Mouse (Mus musculus) thymus, adult 2 months (tissue): ENCODE results near the gene Ccdc12. TPM values are rescaled to one million over a fixed set of nuclear protein-coding genes. Genes with fewer than 3 reads are reported as not detected.

Experiments
- DNase-seq: peaks from one replicate; pipeline ENCODE4 v3.0.0; 2021
- H3K27ac ChIP-seq: fragments of 200-500 bp; 2 replicates; pipeline ENCODE4 v1.5.1; 2012; ENCODE audit warnings: low read length, control low read depth; ENCODE audit not compliant: control insufficient read depth, insufficient read depth
- H3K27me3 ChIP-seq: fragments of 200-500 bp; 2 replicates; pipeline ENCODE4 v1.6.1; 2012; ENCODE audit warnings: mild to moderate bottlenecking, low read length, moderate library complexity, mixed read lengths; ENCODE audit not compliant: control insufficient read depth, insufficient read depth
- H3K36me3 ChIP-seq: fragments of 200-500 bp; 2 replicates; pipeline ENCODE4 v1.6.1; 2012; ENCODE audit warnings: mild to moderate bottlenecking, low read length, moderate library complexity; ENCODE audit not compliant: control insufficient read depth, insufficient read depth
- H3K4me1 ChIP-seq: fragments of 200-500 bp; replicated peaks from 2 replicates; pipeline ENCODE4 v1.6.1; 2012; ENCODE audit warnings: low read length; ENCODE audit not compliant: control insufficient read depth, insufficient read depth
- H3K4me3 ChIP-seq: fragments of 200-500 bp; 2 replicates; pipeline ENCODE4 v1.5.1; 2012; ENCODE audit warnings: mild to moderate bottlenecking, low read length, control low read depth, moderate library complexity; ENCODE audit not compliant: control insufficient read depth, insufficient read depth
- CTCF ChIP-seq: fragments of 200-500 bp; IDR thresholded peaks from 2 replicates; pipeline ENCODE4 v1.5.1; 2012; ENCODE audit warnings: mild to moderate bottlenecking, control low read depth, low read length, moderate library complexity, borderline replicate concordance; ENCODE audit not compliant: control insufficient read depth, poor library complexity, insufficient read depth; ENCODE audit errors: extremely low read depth
- POLR2A ChIP-seq: fragments of 200-500 bp; IDR thresholded peaks from 2 replicates; pipeline ENCODE4 v1.6.1; 2012; ENCODE audit warnings: mild to moderate bottlenecking, low read length, control low read depth, moderate library complexity; ENCODE audit not compliant: control insufficient read depth, poor library complexity, insufficient read depth; ENCODE audit errors: extremely low read depth
- WGBS: fragments of 180-500 bp; shearing (Covaris S2); methylation state at CpG from one replicate; pipeline ENCODE4 v1.1.7; 2018; 5-methylcytosine and 5-hydroxymethylcytosine counted together
- polyA plus RNA-seq: library from polyadenylated mRNA; depleted of rRNA; stranded (reverse); fragments of >200 nt; gene quantifications from 2 replicates; pipeline ENCODE4 v1.2.3, GENCODE M21; 2012

Gene Ccdc12
- polyA plus RNA-seq, 1 experiment, result 152 TPM

- DNase-seq, result no peak
Observed at GRCm38 (mm10) chr9:110711996-110712395, 55.7 kb downstream of the Ccdc12 start.

GRCm38 (mm10) chr9:110712545-110712944, 56.2 kb downstream of the Ccdc12 start:
- Histone ChIP-seq H3K36me3 (peaks cover 15% of the 10 kb centered on the region), H3K27me3 (no peaks in the 10 kb centered on the region), H3K4me1 (peaks cover 4% of the 10 kb centered on the region), H3K4me3 (no peak overlapping the region), H3K27ac (no peak overlapping the region)
- DNase-seq, result no peak
- TF ChIP-seq CTCF, result no peak
- TF ChIP-seq POLR2A, result no peak
- WGBS, result 96% methylated on average over 4 of the region's 4 CpGs

More at GRCm38 (mm10) chr9:110711996-110712395, 55.7 kb downstream of the Ccdc12 start:
- no peaks in the 10 kb centered on the region for H3K27me3 ChIP-seq
- peaks cover 4% of the 10 kb centered on the region for H3K4me1 ChIP-seq
- H3K27ac ChIP-seq, result no peak overlapping the region
- WGBS, result 95% methylated on average over 6 of the region's 6 CpGs
- TF ChIP-seq CTCF, result no peak
- no peak for TF ChIP-seq POLR2A
- H3K36me3 ChIP-seq, result peaks cover 15% of the 10 kb centered on the region
- H3K4me3 ChIP-seq, result no peak overlapping the region

GRCm38 (mm10) chr9:110713389-110713788, 57.1 kb downstream of the Ccdc12 start:
- WGBS, result 96% methylated on average over 1 of the region's 1 CpGs
- no peak for DNase-seq
- TF ChIP-seq CTCF, result no peak
- no peak for TF ChIP-seq POLR2A
- H3K4me1 ChIP-seq, result peaks cover 4% of the 10 kb centered on the region
- H3K36me3 ChIP-seq, result peaks cover 15% of the 10 kb centered on the region
- no peaks in the 10 kb centered on the region for H3K27me3 ChIP-seq
- no peak overlapping the region for H3K27ac ChIP-seq
- H3K4me3 ChIP-seq, result no peak overlapping the region

- Histone ChIP-seq H3K4me3 (no peak overlapping the region), H3K36me3 (peaks cover 15% of the 10 kb centered on the region), H3K4me1 (no peaks in the 10 kb centered on the region), H3K27ac (no peak overlapping the region), H3K27me3 (no peaks in the 10 kb centered on the region)
- WGBS, result 68% methylated on average over 1 of the region's 1 CpGs
- TF ChIP-seq CTCF (no peak), POLR2A (no peak)
- DNase-seq, result no peak
Observed at GRCm38 (mm10) chr9:110715426-110715825, 59.1 kb downstream of the Ccdc12 start.

GRCm38 (mm10) chr9:110716775-110717174, 60.5 kb downstream of the Ccdc12 start:
- 47% methylated on average over 4 of the region's 4 CpGs for WGBS
- no peak for TF ChIP-seq POLR2A
- TF ChIP-seq CTCF, result no peak
- no peak overlapping the region for H3K4me3 ChIP-seq
- H3K27ac ChIP-seq, result no peak overlapping the region
- peaks cover 14% of the 10 kb centered on the region for H3K36me3 ChIP-seq
- H3K27me3 ChIP-seq, result no peaks in the 10 kb centered on the region
- DNase-seq, result peak; percentile 54
- H3K4me1 ChIP-seq, result no peaks in the 10 kb centered on the region

GRCm38 (mm10) chr9:110718071-110718470, 61.8 kb downstream of the Ccdc12 start:
- Histone ChIP-seq H3K27me3 (no peaks in the 10 kb centered on the region), H3K4me1 (no peaks in the 10 kb centered on the region), H3K36me3 (peaks cover 6% of the 10 kb centered on the region), H3K4me3 (no peak overlapping the region), H3K27ac (no peak overlapping the region)
- WGBS, result 94% methylated on average over 6 of the region's 6 CpGs
- TF ChIP-seq CTCF (no peak), POLR2A (no peak)
- no peak for DNase-seq

GRCm38 (mm10) chr9:110718810-110719209, 62.5 kb downstream of the Ccdc12 start:
- no peak for DNase-seq
- no peak overlapping the region for H3K4me3 ChIP-seq
- H3K36me3 ChIP-seq, result 0 out of 2 replicates have a peak, but pooled peaks cover 5% of the 10 kb centered on the region
- no peak overlapping the region for H3K27ac ChIP-seq
- no peaks in the 10 kb centered on the region for H3K27me3 ChIP-seq
- no peaks in the 10 kb centered on the region for H3K4me1 ChIP-seq
- 94% methylated on average over 3 of the region's 3 CpGs for WGBS
- TF ChIP-seq CTCF, result no peak
- no peak for TF ChIP-seq POLR2A
